Mouse (Mus musculus) heart, embryonic 16.5 days (tissue): ENCODE data around the gene Camkv. TPM values are rescaled to one million over a fixed set of nuclear protein-coding genes. Genes with fewer than 3 reads are reported as not detected.

Experiments used
- ATAC-seq: fragments of 200-750 bp; cut with Nextera tagmentation; replicated peaks from 2 replicates; pipeline ENCODE4 v1.8.0; 2017; ENCODE audit warnings: moderate number of reproducible peaks; ENCODE audit not compliant: insufficient read depth, low FRiP score; ENCODE audit errors: extremely low read depth
- H3K27ac ChIP-seq: fragments of 300-500 bp; sonication (generic); 2 replicates; pipeline ENCODE4 v1.5.1; 2014; ENCODE audit warnings: mild to moderate bottlenecking, low read length, control low read depth, moderate library complexity
- H3K27me3 ChIP-seq: fragments of 300-500 bp; sonication (generic); 2 replicates; pipeline ENCODE4 v1.6.1; 2014; ENCODE audit warnings: low read length, mixed read lengths; ENCODE audit not compliant: control insufficient read depth, insufficient read depth
- H3K36me3 ChIP-seq: fragments of 300-500 bp; sonication (generic); 2 replicates; pipeline ENCODE4 v1.6.1; 2014; ENCODE audit not compliant: control insufficient read depth, insufficient read depth
- H3K4me1 ChIP-seq: fragments of 300-500 bp; sonication (generic); 2 replicates; pipeline ENCODE4 v1.6.1; 2014; ENCODE audit warnings: low read length, mixed read lengths; ENCODE audit not compliant: control insufficient read depth, insufficient read depth
- H3K4me2 ChIP-seq: fragments of 300-500 bp; sonication (generic); 2 replicates; pipeline ENCODE4 v1.6.1; 2014; ENCODE audit warnings: low read depth, mild to moderate bottlenecking, control low read depth, low read length
- H3K4me3 ChIP-seq: fragments of 300-500 bp; sonication (generic); 2 replicates; pipeline ENCODE4 v1.5.1; 2014; ENCODE audit warnings: mild to moderate bottlenecking, control low read depth, low read length
- H3K9ac ChIP-seq: fragments of 300-500 bp; sonication (generic); 2 replicates; pipeline ENCODE4 v1.6.1; 2014; ENCODE audit warnings: low read length, control low read depth
- H3K9me3 ChIP-seq: fragments of 300-500 bp; sonication (generic); replicated peaks from 2 replicates; pipeline ENCODE4 v1.6.1; 2016; ENCODE audit warnings: low read length; ENCODE audit not compliant: control insufficient read depth
- WGBS: fragments of 180-500 bp; shearing (Covaris S2); extraction: QIAGEN DNeasy Blood & Tissue Kit; methylation state at CpG from one replicate; pipeline ENCODE4 v1.1.7; 2014; 5-methylcytosine and 5-hydroxymethylcytosine counted together
- polyA plus RNA-seq: library from polyadenylated mRNA; unstranded; fragments of >200 nt; fragmentation: Nextera tagmentation; extraction: Ambion mirVana; gene quantifications from 2 replicates; pipeline ENCODE4 v1.2.1, GENCODE M21; 2015

Gene Camkv
- polyA plus RNA-seq, 1 experiment from 2014 or later = 2.3 TPM

DNA sequence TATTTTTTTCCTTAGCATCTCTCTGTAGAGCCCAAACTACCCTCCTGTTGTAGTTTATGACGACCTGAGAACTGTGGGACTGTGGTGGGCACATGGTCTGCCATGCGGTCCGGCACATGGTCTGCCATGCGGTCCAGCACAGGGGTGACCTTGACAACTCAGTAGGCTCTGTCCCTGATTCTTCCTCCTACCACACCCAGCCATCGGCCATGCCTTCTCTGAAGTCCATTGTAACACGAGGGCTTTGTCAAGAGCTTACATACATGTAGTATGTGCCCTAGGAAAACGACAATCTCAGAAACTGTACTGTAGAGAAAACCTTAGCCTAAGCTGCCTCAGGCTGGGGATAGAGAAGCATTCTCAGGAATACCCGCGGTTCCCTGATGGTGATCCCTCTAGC is 29.2 kb downstream of the Camkv start:
- H3K27ac ChIP-seq = peak overlapping the region; percentile 18; the same call in 1 of the 2 replicates
- no peak overlapping the region for H3K9ac ChIP-seq
- H3K4me2 ChIP-seq = no peak overlapping the region
- 87% methylated on average over 9 of the region's 9 CpGs for WGBS
- H3K36me3 ChIP-seq = 0 out of 2 replicates have a peak, but pooled peaks cover 4% of the 10 kb centered on the region
- H3K9me3 ChIP-seq = no peaks in the 10 kb centered on the region
- H3K4me1 ChIP-seq = no peaks in the 10 kb centered on the region
- no peaks in the 10 kb centered on the region for H3K27me3 ChIP-seq
- ATAC-seq = no peak
- H3K4me3 ChIP-seq = no peak overlapping the region

GRCm38 (mm10) chr9:107966676-107967075 is 31.2 kb downstream of the Camkv start:
- no peak overlapping the region for H3K4me2 ChIP-seq
- H3K9me3 ChIP-seq = no peaks in the 10 kb centered on the region
- no peaks in the 10 kb centered on the region for H3K36me3 ChIP-seq
- H3K27me3 ChIP-seq = no peaks in the 10 kb centered on the region
- H3K9ac ChIP-seq = no peak overlapping the region
- 72% methylated on average over 10 of the region's 10 CpGs for WGBS
- H3K4me3 ChIP-seq = no peak overlapping the region
- peaks cover 2% of the 10 kb centered on the region; the same call in 1 of the 2 replicates for H3K4me1 ChIP-seq
- H3K27ac ChIP-seq = peak overlapping the region; percentile 34
- ATAC-seq = no peak

DNA sequence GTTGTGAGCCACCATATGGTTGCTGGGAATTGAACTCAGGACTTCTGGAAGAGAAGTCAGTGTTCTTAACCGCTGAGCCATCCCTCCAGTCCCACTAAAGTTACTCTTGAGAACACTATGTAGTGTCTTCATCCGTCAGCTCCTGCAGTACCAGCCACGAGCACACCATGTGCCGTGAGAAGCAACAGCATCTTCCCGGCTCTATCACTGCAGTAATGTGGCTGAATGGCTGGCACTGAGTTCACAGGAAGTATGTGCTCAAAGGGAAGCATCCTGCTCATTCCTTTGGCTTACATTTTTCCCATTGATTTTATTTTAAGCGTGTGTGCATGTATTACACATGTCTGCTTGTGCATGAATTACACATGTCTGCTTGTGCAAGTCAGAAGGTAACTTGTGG is 32.0 kb downstream of the Camkv start:
- Histone ChIP-seq H3K27ac (no peak overlapping the region), H3K4me3 (no peak overlapping the region), H3K27me3 (no peaks in the 10 kb centered on the region), H3K9me3 (no peaks in the 10 kb centered on the region), H3K4me1 (peaks cover 2% of the 10 kb centered on the region; the same call in 1 of the 2 replicates), H3K36me3 (no peaks in the 10 kb centered on the region), H3K9ac (no peak overlapping the region), H3K4me2 (no peak overlapping the region)
- WGBS = 75% methylated on average over 6 of the region's 6 CpGs
- no peak for ATAC-seq

- no peaks in the 10 kb centered on the region for H3K9me3 ChIP-seq
- H3K4me2 ChIP-seq = no peak overlapping the region
- no peak overlapping the region for H3K4me3 ChIP-seq
- H3K27me3 ChIP-seq = no peaks in the 10 kb centered on the region
- peaks cover 2% of the 10 kb centered on the region; the same call in 1 of the 2 replicates for H3K4me1 ChIP-seq
- WGBS = 87% methylated on average over 7 of the region's 7 CpGs
- no peak for ATAC-seq
- no peaks in the 10 kb centered on the region for H3K36me3 ChIP-seq
- no peak overlapping the region for H3K9ac ChIP-seq
- no peak overlapping the region for H3K27ac ChIP-seq
These were observed 33.1 kb downstream of the Camkv start for GRCm38 (mm10) chr9:107968531-107968930.

GRCm38 (mm10) chr9:107970311-107970710 is 34.8 kb downstream of the Camkv start:
- Histone ChIP-seq H3K27ac (no peak overlapping the region), H3K4me2 (no peak overlapping the region), H3K9me3 (no peaks in the 10 kb centered on the region), H3K4me1 (peaks cover 14% of the 10 kb centered on the region), H3K9ac (no peak overlapping the region), H3K4me3 (no peak overlapping the region), H3K36me3 (no peaks in the 10 kb centered on the region), H3K27me3 (no peaks in the 10 kb centered on the region)
- ATAC-seq = no peak
- 72% methylated on average over 5 of the region's 5 CpGs for WGBS

GRCm38 (mm10) chr9:107971690-107972541 is 36.4 kb downstream of the Camkv start:
- 54% methylated on average over 8 of the region's 8 CpGs for WGBS
- H3K27ac ChIP-seq = peak overlapping the region; percentile 34; the same call in 1 of the 2 replicates
- peaks cover 24% of the 10 kb centered on the region for H3K4me1 ChIP-seq

DNA sequence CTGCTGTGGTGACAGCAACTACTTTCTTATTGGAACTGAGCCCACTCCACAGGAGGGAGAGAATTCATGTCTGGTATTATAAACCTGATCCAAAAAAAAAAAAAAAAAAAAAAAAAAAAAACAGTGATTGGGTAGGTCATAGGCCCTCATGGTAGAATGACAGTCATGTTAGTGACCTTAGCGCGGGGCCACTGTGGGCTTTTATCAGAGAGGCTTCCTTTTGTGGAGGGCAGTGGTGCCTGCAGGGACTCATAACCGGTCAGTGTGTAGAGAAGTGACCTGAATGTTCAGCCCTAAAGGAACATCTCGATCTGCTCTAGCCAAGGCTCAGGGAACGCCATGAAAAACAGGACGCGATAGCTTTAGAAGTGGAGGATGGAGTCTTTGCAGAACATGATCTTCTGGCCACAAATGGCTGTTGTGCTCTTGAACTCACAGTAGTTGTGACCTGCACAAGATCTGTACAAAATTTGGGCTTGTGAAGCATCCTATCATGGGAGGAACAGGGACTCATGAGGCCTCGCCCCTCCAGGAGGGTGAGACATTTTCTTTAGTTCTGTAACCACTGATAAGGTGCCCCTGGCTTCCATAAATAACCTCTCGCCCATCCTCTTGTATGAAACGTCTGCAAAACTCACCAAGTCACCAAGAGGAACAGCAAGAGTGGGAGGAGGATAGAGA is 39.2 kb downstream of the Camkv start:
- Histone ChIP-seq H3K9me3 (no peaks in the 10 kb centered on the region), H3K9ac (peak overlapping the region; percentile 72; the same call in 1 of the 2 replicates), H3K36me3 (peaks cover 2% of the 10 kb centered on the region; the same call in 1 of the 2 replicates), H3K27me3 (no peaks in the 10 kb centered on the region), H3K27ac (peak overlapping the region; percentile 94), H3K4me1 (peaks cover 24% of the 10 kb centered on the region), H3K4me2 (peak overlapping the region; percentile 77), H3K4me3 (no peak overlapping the region)
- no peak for ATAC-seq
- WGBS = 41% methylated on average over 10 of the region's 10 CpGs

More at GRCm38 (mm10) chr9:107971690-107972541, 36.4 kb downstream of the Camkv start:
- H3K27me3 ChIP-seq = no peaks in the 10 kb centered on the region
- no peak overlapping the region for H3K4me3 ChIP-seq
- H3K9ac ChIP-seq = no peak overlapping the region
- no peak overlapping the region for H3K4me2 ChIP-seq
- ATAC-seq = no peak
- no peaks in the 10 kb centered on the region for H3K36me3 ChIP-seq
- no peaks in the 10 kb centered on the region for H3K9me3 ChIP-seq

- H3K4me1 ChIP-seq = peaks cover 26% of the 10 kb centered on the region
- peak within 1 kb of the TSS; percentile 77 for H3K4me2 ChIP-seq
- peak within 1 kb of the TSS; percentile 94 for H3K27ac ChIP-seq
- H3K9me3 ChIP-seq = no peaks in the 10 kb centered on the region
- no peaks in the 10 kb centered on the region for H3K27me3 ChIP-seq
- peak within 1 kb of the TSS; percentile 72 for H3K9ac ChIP-seq
- H3K4me3 ChIP-seq = peak within 1 kb of the TSS; percentile 52
- H3K36me3 ChIP-seq = peaks cover 5% of the 10 kb centered on the region; the same call in 1 of the 2 replicates
- 36% methylated on average over 12 of the region's 12 CpGs for WGBS
- ATAC-seq = peak; percentile 77
These were observed 40.2 kb downstream of the Camkv start, which contains the start of gene Uba7 for GRCm38 (mm10) chr9:107975399-107976386. Gene Uba7, plus strand, starts transcription at chr9:107975505.
